Mouse (Mus musculus): ENCODE measurements at regions not wholly inside any gene's neighbourhood (a gene's known extent, or its start where the extent isn't known, plus 50 kb on each side); places are given as distances from the start of the nearest gene placed in this dataset.

DNA sequence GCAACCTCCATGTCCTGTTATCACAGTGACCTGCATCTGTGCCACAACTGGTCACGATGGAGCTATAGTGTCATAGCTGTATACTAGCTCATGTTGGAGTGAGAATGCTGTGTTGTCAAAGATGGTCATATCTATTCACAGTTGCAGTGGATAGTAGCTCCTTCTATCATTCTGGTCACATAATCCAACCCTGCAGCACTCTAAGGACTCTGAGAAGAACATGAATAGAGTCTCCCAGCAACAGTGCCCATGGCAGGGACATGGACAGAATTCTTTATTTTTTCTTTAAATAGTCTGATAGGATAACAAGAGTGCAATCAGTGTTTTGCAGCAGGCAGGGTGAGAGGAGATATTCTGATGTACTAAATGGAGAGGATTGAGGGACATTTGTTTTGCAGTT lies 67.1 kb upstream of the Ednrb start:
- TF ChIP-seq CTCF (IDR thresholded peaks at IDR 0.05; ENCODE audit: low read depth, low read length) (no peak), EP300 (IDR thresholded peaks at IDR 0.05; ENCODE audit: insufficient read depth, low read depth, low read length) (no peak)
